Mouse (Mus musculus): ENCODE data around the gene Snrpc. TPM values are rescaled to one million over a fixed set of nuclear protein-coding genes. Genes with fewer than 3 reads are reported as not detected.
"Not testable (repeated sequence)": the region's sequence is repeated elsewhere in the genome, so short reads cannot be mapped to it uniquely, and the experiment has no call there.

Snrpc gene
- total RNA-seq (2021): 93.1 and 94.6 TPM in 2 replicates
- long read RNA-seq, experiment 1, transcript Snrpc-201 (6 exons, 758 nt): major isoform, 63 of 65 reads
- long read RNA-seq, experiment 1, partial matches to known transcripts: 1 of 65 reads
- long read RNA-seq, experiment 1, other reads (novel, unspliced or antisense): 1 of 65 reads
- long read RNA-seq, experiment 2, transcript Snrpc-201 (6 exons, 758 nt): major isoform, 69 of 77 reads
- long read RNA-seq, experiment 2, partial matches to known transcripts: 2 of 77 reads
- long read RNA-seq, experiment 2, other reads (novel, unspliced or antisense): 5 of 77 reads

- DNase-seq: not testable (repeated sequence)
Observed at GRCm38 (mm10) chr17:27837850-27838249, at the start of gene Snrpc. Gene Snrpc (plus strand): TSS chr17:27838150.

- peak; percentile 53 for DNase-seq
Observed at GRCm38 (mm10) chr17:27788456-27789172, 49.3 kb upstream of the Snrpc start.

GRCm38 (mm10) chr17:27790015-27790414, 47.9 kb upstream of the Snrpc start:
- no peak for DNase-seq

- DNase-seq: no peak
Observed at GRCm38 (mm10) chr17:27790976-27791375, 47.0 kb upstream of the Snrpc start.

GRCm38 (mm10) chr17:27791556-27791955, 46.4 kb upstream of the Snrpc start:
- no peak for DNase-seq

- DNase-seq: no peak
Observed at GRCm38 (mm10) chr17:27792516-27792915, 45.4 kb upstream of the Snrpc start.

- DNase-seq: peak; percentile 70
Observed at GRCm38 (mm10) chr17:27793144-27793543, 44.8 kb upstream of the Snrpc start.

GRCm38 (mm10) chr17:27796780-27797179, 41.2 kb upstream of the Snrpc start:
- peak; percentile 63 for DNase-seq

GRCm38 (mm10) chr17:27797341-27797872, 40.5 kb upstream of the Snrpc start:
- DNase-seq: peak; percentile 70

- no peak for DNase-seq
Observed at GRCm38 (mm10) chr17:27799771-27800584, 38.0 kb upstream of the Snrpc start.

- no peak for DNase-seq
Observed at GRCm38 (mm10) chr17:27800710-27801648, 37.0 kb upstream of the Snrpc start.

- peak; percentile 73 for DNase-seq
Observed at GRCm38 (mm10) chr17:27803752-27804151, 34.2 kb upstream of the Snrpc start.

- DNase-seq: peak; percentile 31
Observed at GRCm38 (mm10) chr17:27804156-27804690, 33.7 kb upstream of the Snrpc start.

GRCm38 (mm10) chr17:27804803-27805770, 32.9 kb upstream of the Snrpc start:
- DNase-seq: peak; percentile 58

GRCm38 (mm10) chr17:27807542-27808078, 30.3 kb upstream of the Snrpc start:
- DNase-seq: no peak

GRCm38 (mm10) chr17:27810569-27811331, 27.2 kb upstream of the Snrpc start:
- no peak for DNase-seq

- DNase-seq: no peak
Observed at GRCm38 (mm10) chr17:27811980-27812379, 26.0 kb upstream of the Snrpc start.

- DNase-seq: no peak
Observed at GRCm38 (mm10) chr17:27814606-27815005, 23.3 kb upstream of the Snrpc start.

- no peak for DNase-seq
Observed at GRCm38 (mm10) chr17:27819011-27819410, 18.9 kb upstream of the Snrpc start.
